Mouse (Mus musculus): ENCODE measurements around the gene U2af2.

DNA sequence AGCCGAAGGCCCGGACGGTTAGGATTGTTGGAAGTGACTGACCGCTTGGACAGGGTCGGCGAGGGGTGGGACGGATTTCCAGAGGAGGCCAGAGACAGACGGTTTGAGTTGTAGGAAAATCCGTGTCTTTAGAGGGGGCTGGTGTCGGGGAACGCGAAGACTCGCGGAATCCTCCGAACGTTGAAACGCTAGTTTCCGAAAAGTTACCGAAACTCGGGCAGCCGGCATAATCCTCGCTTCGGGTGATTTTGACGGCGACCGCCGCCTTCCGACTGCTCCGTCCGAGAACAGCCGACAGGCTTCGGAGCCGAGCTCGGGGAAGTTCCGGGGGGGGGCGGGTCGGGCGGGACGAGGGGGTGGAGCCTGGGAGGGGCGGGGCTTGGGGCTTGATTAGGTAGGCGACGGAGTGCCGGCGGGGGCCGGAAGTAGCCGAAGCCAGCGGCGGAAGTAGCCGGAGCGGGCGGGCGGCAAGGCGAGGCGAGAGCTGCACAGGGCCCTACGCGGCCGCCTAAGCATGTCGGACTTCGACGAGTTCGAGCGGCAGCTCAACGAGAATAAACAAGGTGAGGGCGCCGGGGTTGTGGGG lies at the start of gene U2af2:
- TF ChIP-seq CTCF (IDR thresholded peaks at IDR 0.05; ENCODE audit: low read depth, low read length): no peak
- peak; percentile 39; the same call in 1 of the 2 replicates for TF ChIP-seq POLR2A (IDR thresholded peaks at IDR 0.05; ENCODE audit: extremely low read depth, insufficient read depth, low read length)
